Mouse (Mus musculus) left cerebral cortex, adult 11 months (tissue): ENCODE measurements around the gene Gbp6.
"Not testable (repeated sequence)": the region's sequence is repeated elsewhere in the genome, so short reads cannot be mapped to it uniquely, and the experiment has no call there.

Source experiments
- DNase-seq: peaks from one replicate; pipeline ENCODE4 v3.0.0; 2022; ENCODE audit warnings: low spot score

The Gbp6 gene

DNA sequence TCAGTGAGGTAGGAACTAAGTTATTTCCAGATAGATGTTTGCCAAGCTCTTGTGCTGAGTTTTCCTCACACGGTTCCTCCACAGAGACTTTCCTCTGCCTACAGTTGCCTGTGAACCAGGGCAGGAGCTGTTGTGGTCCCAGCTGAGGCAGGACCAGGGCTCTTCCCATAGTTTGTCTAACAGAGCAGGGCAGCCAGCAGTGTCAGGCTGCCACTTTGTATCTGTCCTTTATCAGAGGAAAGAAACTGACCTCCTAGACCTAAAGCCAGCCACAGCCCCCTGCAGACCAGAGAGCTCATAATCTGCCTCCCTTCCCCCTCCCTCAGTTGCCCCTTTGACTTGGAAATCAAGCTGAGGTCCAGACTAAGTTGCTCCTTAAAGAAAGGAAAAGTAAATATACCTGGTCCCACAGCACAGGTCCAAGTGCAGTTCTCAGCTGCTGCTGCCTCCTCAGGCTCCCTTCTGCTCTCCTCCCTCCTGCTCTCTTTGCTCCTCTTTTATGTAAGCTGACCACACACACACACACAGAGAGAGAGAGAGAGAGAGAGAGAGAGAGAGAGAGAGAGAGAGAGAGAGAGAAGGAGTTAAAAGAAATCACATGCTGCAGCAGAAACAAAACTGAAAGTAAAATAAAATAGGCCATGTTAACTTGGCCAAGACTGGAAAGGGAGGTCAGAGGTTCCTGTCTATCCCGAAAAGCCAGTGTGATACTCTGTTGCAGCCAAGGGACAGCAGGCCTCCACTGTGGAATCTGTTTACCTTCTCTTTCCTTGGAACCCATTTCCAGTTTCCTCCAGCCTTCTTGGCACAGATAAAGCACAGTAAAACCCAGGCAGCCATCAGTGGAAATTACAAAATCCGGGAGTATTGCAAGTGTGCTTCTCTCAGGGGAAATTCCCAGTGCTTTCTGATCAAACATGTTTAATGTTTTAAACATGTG is at the start of gene Gbp6, which contains the start of gene Gm43302:
Gene Gbp6, minus strand, starts transcription at position 473 of the 940 bp plus-strand sequence.
Gene Gm43302, minus strand, starts transcription at position 470 of the 940 bp plus-strand sequence.
- DNase-seq, result not testable (repeated sequence)

DNA sequence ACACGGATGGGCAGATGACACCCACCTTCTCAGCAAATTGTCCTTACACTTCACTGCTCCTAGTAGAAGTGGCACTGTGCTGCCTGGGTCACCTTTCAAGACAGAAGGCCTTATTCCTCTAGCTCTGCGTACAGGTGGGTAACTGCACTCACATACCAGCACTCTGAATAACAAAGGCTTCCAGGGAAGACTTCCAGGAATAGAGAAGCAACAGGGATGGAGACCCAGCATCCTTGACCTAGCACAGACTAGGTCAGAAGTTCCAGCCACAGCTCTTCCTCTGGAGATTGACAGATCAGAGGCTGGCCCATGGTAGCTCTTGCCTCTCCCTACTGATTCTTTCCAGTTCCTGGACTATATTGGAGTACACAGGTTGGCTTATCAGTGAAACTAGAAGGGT is 47.8 kb upstream of the Gbp6 start:
- no peak for DNase-seq

DNA sequence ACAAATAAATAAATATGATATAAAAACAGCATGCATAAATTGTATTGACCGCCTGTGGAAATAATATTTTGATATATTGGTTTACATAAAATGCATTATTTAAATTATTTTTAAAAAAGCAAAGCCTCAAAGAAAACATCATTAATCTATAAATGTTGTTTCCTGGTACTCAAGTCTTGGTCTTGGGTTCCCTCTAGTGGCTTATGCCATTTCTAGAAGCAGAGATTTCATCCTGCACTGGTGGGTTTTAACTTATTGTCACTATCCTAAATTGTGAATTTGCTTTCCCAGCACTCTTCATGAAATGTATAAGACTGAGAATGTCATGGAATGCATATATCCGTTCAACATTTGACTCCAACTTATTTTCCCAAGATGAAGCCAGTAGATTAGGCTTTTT is 29.0 kb upstream of the Gbp6 start:
- no peak for DNase-seq

DNA sequence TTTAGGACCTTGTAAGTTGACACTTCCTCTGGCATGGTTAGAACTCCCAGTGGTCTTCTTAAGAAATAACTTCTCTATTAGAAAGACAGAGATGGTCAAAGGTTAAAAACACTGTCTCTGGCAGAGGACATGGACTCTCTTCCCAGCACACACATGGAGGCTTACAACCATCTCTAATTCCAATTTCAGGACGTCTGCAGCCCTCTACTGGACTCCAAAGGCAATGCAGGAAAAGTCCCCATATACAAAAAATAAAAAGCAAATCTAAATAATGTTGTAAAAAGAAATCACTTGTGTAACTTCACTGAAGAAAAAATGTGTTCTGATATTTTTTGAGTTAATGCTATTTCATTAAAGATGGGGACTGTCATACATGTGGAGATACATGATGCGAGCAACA is 17.4 kb upstream of the Gbp6 start:
- no peak for DNase-seq

DNA sequence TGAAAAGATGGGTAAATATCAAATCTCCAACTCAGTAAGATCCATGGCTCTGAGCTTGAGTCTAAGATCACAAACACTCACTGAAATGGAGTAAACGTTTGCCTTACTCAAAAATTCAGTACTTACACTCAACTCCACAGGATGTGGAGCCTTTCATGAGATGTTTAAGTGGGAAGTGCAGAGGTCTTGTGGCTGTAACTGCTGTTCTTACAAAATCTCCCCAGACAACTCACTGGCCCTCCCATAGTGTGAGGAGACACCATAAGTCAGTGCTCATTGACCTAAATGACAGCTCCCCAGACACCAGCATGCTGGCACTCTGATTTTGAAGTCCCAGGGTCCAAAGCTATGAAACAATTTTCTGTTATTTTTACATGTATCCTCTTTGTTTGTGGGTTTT is 15.7 kb upstream of the Gbp6 start:
- not testable (repeated sequence) for DNase-seq

- not testable (repeated sequence) for DNase-seq
These were observed 13.4 kb upstream of the Gbp6 start for GRCm38 (mm10) chr5:105306946-105307345.

DNA sequence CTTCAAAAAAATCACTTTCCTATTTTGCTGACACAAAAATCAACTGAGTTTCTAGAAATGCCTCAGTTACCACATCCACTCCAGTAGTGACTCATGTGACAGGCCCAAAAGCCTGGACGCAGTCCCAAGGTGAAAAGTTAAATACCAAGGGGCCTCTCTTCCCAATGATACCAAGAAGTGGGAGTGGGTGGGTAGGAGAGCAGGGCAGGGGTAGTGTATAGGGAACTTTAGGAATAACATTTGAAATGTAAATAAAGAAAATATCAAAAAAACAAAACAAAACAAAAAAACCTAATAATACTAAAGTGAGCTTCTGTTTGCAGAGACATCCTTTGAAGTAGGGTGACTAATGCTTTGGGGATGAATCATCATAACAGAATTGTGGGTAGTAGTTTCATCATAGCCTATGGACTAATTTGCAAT is 12.7 kb upstream of the Gbp6 start:
- DNase-seq, result no peak

GRCm38 (mm10) chr5:105305671-105306070 is 12.2 kb upstream of the Gbp6 start:
- DNase-seq, result not testable (repeated sequence)

DNA sequence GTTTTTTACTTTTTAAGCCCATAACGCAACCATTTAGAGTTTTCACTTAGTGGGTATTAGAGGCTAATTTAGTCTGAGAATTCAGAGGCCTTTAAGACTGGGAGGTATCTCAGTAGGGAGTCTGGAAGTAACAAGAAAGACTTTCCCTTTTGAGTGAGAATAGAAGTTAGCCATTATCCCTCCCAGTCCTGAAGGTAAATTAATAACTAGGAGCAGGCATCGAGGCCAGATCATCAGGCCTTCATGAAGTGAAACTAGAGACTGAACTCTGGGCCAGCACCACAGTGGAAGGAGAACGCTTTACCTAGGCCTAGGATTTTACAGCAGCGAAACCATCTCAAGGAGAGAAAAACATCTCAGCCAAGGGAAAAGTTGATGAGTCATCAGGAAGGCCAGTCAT is 8.5 kb upstream of the Gbp6 start:
- no peak for DNase-seq

DNA sequence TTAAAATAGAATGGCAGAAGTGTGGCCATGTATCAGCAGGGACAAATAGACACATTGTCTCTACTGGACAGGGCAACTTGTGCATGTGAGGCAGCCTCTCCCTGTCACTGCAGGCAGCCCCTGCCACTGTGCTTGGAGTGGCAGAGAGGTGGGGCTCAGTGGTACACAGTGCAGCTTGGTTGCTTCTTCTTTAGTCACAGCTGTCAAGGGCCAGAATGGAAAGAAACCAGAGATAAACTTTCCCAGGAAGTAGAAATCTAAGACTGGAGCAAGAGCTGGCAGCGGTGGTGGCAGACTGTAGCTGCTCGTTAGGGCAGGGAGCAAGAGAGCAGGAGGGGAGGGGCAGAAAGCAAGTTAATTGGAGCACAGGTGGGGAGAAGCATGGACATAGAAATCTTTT is 8.0 kb upstream of the Gbp6 start:
- no peak for DNase-seq

GRCm38 (mm10) chr5:105295746-105296145 is 2.2 kb upstream of the Gbp6 start:
- no peak for DNase-seq

DNA sequence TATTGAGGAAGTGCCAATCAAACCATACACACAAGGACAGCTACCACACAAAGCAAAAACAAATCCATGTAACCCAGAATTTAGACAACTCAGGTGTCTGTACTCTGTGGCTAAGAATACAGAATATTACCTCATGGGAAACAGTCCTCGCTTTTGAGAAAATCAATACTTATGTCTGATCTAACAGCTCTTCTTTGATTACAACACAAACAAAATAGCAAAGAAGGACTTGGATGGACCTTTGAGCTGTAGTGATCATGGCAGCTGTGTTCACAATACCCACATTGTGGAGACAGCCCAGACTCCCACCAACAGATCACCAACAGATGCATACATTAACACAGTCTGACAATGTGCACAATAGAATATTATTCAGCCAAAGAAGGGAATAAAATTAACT is 1.0 kb downstream of the Gbp6 start:
- DNase-seq, result no peak

GRCm38 (mm10) chr5:105290921-105291320 is 2.6 kb downstream of the Gbp6 start:
- not testable (repeated sequence) for DNase-seq

- not testable (repeated sequence) for DNase-seq
These were observed 32.8 kb downstream of the Gbp6 start for GRCm38 (mm10) chr5:105260673-105261072.

- no peak for DNase-seq
These were observed 41.0 kb downstream of the Gbp6 start for GRCm38 (mm10) chr5:105252491-105252890.

- DNase-seq, result not testable (repeated sequence)
These were observed 48.8 kb downstream of the Gbp6 start for GRCm38 (mm10) chr5:105244741-105245140.

DNA sequence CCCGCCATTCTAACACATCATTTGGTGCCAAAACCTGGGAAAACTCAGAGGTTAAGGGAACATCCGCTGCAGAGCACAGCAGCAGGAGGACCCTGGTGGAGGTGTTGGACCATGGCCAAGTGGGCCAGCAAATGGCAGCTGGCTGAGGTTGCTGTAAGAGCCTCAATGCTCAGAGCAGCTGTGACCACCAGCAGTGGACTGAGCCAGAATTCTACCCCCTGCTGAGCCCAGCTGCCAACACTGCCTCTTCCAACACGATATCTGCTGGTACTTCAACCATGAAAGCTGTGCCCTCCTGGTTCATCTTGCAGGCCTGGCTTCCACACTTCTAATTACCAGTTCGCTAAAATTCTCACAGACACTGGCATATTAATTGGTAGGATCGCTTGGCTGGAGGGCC is 52.5 kb downstream of the Gbp6 start:
- not testable (repeated sequence) for DNase-seq

GRCm38 (mm10) chr5:105239483-105240047 is 53.9 kb downstream of the Gbp6 start, which contains the start of gene Gbp10:
Gbp10 (minus strand) TSS chr5:105239533.
- not testable (repeated sequence) for DNase-seq

- not testable (repeated sequence) for DNase-seq
These were observed 55.1 kb downstream of the Gbp6 start for GRCm38 (mm10) chr5:105238402-105238801.

- DNase-seq, result not testable (repeated sequence)
These were observed 57.5 kb downstream of the Gbp6 start for GRCm38 (mm10) chr5:105236040-105236439.
